Mouse (Mus musculus): ENCODE measurements around the gene Ropn1. TPM values are rescaled to one million over a fixed set of nuclear protein-coding genes. Genes with fewer than 3 reads are reported as not detected.
"Not testable (repeated sequence)": the region's sequence is repeated elsewhere in the genome, so short reads cannot be mapped to it uniquely, and the experiment has no call there.

Ropn1 gene
- total RNA-seq, 2 experiments from 2014 or later = not detected

DNA sequence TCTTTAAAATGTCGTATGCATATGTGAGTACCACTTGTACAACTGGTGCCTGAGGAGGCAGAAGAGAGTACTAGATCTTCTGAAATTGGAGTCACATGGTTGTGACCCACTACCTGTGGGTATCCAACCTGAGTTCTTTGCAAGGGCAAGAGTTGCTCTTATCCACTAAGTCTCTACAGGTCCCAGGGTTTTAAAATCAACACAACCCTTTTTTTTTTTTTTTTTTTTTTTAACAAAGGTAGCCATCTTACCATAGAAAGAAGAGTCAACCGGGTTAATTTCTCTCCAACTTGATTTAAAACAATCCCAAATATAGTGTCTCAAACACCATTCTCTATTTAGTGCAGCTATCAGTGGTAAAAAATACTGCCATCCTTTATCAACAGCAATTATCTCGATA is 40.2 kb downstream of the Ropn1 start:
- no peak for DNase-seq
- intact Hi-C loops (cut with DNase I) = loop anchor here (10.0 kb wide), 2 partner anchors 345 to 495 kb away; no protein-coding TSS in a partner anchor

DNA sequence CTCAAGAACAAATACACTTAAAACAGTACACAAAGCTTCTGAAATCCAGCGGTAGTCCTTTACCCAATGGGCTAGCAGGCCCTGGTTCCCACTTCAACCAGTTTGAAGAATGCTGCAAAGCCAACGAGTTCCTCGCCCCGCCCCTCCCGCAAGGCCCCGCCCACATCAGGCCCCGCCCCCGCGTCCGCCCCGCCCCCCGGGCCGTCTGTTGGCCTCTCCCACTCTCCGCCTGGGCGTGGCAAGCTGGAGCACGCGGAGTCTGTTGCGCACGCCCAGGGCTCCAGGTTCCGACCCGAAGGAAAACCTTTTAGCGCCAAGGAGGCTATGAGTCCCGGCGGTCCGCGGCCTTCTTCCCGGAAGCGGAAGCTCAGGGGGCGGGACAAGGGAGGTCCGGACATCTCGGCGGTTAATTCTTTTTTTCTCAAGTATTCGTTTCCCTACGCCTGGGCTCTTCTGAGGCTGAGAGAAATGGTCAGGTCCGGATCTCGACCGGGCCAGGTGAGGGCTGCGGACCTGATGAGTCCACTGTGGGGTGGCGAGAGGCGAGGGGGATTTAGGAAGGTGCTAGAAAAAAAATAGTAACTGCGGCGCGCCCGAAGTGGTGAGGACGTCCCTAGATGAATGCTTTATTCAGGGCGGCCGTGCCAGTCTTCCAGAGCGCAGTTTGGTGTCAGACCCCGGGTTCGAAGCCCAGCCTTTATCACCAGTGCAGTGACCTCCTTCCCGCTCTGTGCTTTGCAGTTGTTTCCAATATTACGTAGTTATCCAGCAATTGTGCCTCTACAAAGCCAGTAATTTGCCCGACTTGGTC is 40.8 kb downstream of the Ropn1 start, which contains the start of gene Ccdc14:
Gene Ccdc14 (plus strand): TSS at position 283 of the 811 bp plus-strand sequence.
- intact Hi-C loops (cut with DNase I) = loop anchor here (10.0 kb wide), 2 partner anchors 346 to 496 kb away; no protein-coding TSS in a partner anchor

DNA sequence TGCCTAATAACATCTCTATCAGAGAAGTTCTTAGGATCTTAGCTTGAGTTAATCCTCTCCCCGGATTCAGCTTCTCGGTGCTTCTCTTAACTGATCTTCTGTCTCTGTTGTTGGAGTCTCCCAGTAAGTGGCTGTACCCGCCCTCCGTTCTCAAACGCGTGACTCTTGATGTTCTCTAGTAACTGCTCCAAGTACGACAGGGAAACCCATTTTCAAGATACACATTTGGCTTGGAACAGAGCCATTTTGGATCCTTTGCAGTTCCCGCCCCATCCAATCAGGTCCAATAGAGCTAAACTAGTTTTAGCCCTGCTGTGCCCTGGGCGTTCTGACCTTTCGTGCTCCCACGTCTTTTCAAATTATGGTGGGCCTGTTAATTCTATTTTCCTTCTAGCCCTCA is 41.4 kb downstream of the Ropn1 start:
- no peak for DNase-seq
- intact Hi-C loops (cut with DNase I) = loop anchor here (10.0 kb wide), 2 partner anchors 346 to 496 kb away; no protein-coding TSS in a partner anchor

More for the DNA sequence above, 40.8 kb downstream of the Ropn1 start, which contains the start of gene Ccdc14:
- DNase-seq = peak; percentile 83

DNA sequence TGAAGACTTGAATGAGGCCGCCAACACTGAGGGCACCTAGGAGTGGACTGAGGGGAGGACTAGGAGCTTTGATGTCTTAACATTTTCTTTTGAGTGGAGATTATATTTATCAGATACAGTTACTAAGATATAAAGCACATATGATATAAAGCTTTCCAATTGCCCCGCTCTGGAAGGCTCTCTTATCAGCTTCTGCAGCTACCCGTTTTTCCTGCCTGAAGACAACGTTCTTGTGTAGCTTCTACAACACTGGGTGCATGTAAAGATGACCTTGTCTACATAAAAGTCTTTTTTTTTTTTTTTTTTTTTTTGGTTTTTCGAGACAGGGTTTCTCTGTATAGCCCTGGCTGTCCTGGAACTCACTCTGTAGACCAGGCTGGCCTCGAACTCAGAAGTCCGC is 44.8 kb downstream of the Ropn1 start:
- intact Hi-C loops (cut with DNase I) = loop anchor here (10.0 kb wide), 2 partner anchors 350 to 500 kb away; no protein-coding TSS in a partner anchor
- DNase-seq = no peak

DNA sequence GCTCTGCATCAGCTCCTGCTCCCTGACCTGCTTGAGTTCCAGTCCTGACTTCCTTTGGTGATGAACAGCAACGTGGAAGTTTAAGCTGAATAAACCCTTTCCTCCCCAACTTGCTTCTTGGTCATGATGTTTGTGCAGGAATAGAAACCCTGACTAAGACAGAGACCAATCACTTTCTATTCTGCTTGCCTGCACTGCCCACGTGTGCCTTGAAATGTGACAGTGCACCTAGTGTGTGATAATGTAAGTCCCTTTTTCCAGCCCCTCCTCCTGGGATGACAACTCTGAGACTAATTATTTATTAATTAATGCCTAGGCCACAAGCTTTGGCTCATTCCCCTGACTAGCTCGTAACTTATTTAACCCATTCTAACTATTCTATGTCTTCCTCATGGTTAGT is 49.0 kb downstream of the Ropn1 start:
- intact Hi-C loops (cut with DNase I) = loop anchor here (10.0 kb wide), 2 partner anchors 354 to 504 kb away; no protein-coding TSS in a partner anchor
- not testable (repeated sequence) for DNase-seq

DNA sequence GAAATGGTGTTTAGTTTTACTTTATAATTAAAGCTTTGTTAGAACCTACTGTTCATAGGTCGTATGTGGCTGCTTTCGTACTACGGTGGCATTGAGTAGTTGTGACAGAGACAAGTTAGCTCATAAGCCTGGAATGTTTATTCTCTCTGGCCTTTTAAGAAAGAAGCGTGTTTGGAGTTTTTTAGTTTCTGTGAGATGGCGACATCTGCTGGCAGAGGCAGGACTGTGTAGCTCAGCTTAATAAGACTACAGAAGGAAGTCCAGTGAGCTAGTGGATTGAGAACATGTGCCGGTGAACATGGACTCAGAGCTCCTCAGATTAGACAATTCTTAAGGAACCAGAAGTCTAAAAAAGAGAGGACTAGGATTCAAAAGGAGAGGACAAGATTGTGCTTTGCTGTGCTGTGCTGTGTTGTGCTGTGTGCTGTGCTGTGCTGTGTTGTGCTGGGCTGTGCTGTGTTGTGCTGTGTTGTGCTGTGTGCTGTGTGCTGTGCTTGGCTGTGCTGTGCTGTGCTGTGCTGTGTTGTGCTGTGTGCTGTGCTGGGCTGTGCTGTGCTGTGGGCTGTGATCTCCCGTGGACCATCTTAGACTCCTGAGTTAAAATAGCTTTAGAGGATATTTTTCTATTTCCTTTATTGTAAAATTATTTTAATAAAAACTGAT is 50.6 kb downstream of the Ropn1 start:
- intact Hi-C loops (cut with DNase I) = no loop called here
- DNase-seq = peak; percentile 62

DNA sequence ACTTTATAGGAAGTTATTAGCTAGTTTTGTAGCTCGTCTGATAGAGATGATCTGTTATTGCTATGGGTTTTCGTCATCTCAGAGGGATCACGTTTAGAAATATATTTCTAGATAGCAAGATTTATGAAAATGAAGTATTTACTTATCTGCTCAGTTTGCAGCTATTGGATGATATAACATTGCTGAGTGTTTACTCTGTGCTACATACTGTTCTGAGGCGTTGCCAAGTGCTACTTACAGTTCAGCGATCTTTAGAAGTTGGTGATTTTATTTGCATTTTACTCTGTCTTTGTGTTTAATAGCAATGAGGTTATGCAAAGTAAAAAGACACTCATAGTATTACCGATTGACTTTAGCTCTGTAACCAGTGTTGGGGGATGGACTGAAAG is 51.1 kb downstream of the Ropn1 start:
- intact Hi-C loops (cut with DNase I) = no loop called here
- DNase-seq = no peak

DNA sequence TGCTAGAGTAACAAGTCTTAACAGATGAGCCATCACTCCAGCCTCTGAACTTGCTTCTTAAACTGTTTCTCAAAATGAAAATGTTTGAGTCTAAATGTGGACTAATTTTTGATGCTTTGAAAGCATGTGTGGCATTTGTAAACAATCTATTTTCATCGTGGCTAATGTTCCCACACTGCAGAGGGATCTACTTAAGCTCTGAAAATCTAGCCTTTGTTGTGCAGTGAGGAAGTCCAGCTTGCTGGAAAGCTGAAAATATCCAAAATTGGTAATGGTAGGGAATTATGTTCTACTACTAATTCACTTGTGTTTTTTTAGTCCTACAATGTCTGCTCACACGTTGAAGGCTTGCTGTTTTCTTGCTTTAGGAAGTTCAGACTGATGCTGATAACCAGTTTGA is 56.3 kb downstream of the Ropn1 start:
- intact Hi-C loops (cut with DNase I) = no loop called here

DNA sequence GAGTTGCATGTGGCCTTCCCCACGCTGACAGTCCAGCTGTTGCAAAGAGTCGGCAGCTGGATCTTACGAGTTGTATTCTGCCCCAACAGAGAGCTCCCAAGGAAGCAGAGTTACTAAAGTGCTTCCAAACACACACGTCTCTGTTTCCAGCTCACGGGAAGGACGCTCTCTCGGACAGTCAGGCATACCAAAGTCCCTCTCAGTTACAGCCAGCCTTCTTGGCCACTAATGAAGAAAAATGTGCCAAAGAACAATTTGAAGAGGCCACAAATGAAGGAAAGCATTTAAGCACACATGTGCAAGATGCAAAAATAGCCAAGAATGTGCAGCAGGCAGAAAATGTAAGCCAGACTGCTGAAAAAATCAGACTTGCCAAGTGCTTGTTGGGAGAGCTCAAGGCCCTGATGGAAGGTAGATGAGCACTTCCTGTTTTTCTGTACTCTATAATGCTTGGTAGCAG is 56.8 kb downstream of the Ropn1 start:
- no peak for DNase-seq
- intact Hi-C loops (cut with DNase I) = no loop called here

More for the DNA sequence above, 56.3 kb downstream of the Ropn1 start:
- DNase-seq = no peak

DNA sequence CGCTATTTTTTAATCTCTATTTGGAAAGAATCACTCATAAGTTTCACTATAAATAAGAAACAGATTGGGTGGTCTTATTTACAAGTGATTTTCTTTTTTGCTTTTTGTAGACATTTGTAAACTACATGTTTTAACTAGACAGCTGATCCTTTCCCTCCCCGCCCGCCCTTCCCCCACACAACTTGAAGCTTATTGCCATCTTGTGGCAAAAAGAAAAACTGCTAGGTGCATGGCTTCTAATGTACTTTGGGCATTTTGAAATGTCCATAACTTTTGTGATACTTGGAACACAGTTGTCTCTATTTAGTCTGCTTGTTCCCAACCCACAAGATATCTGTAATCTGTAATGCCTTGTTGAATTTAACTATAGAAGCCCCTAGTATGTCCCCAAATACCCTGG is 61.8 kb downstream of the Ropn1 start:
- DNase-seq = no peak
- intact Hi-C loops (cut with DNase I) = no loop called here

DNA sequence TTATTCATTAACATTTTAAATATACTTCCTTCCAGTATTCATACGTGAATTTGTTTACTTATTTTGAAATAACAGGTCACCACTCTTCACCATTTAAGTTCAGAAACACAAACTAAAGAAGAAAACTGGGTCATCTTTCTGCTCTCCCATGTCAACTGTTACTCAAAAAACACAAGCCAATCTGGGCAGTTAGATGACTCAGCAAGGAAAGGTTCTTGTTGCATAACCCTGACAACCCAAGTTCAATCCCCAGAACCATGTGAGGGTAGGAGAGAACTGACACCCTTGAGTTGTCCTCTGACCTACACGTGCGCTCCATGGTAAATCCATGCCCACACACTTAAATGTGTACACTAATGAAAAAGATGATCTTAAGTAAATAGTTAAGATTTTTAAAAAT is 75.4 kb downstream of the Ropn1 start:
- no peak for DNase-seq
- intact Hi-C loops (cut with DNase I) = no loop called here

Other genes starting within 250 kb of the Ropn1 start
- gene Kalrn, start 76.4 kb upstream of the Ropn1 start, total RNA-seq (2021) = 100 to 1,000 TPM; 233 to 236 TPM
- gene Ccdc14, start 40.7 kb downstream of the Ropn1 start, total RNA-seq (2021) = 1 to 10 TPM; 4.8 to 5.1 TPM
- 1 to 10 TPM; 6.6 to 8.6 TPM for gene Mylk, start 95.3 kb downstream of the Ropn1 start, total RNA-seq (2021)